ENCODE assay signal across 27 mouse cellular contexts in the genomic region with DNA sequence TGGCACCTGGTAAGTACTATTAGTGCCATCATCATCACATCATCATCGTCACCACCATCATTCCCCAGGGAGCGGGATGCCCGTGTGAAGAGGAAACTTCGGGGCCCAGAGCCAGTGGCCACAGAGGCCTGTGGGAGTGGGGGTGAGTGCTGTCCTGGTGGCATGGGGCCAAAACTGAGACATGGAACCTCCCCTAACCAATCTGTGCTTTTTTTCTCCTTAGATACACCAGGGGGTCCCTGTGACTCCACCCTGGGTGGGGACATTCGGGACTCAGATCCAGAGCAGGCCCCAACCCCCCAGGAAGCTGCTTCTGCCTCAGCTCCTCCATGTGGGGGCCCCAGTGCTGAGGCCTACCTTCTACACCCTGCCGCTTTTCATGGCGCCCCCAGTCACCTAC. TPM values are rescaled to one million over a fixed set of nuclear protein-coding genes. Genes with fewer than 3 reads are reported as not detected.
DNase-seq lines count a peak whose midpoint lies in the region; TF ChIP-seq lines count a peak whose summit lies in the region.
"Had no signal": no experiment of that assay in that cellular context is flagged by ENCODE, and none has a peak within 500 bp of the region (broad histone marks: within the 10 kb centered on the region; RNA-seq: fewer than 3 reads in every experiment).

No protein-coding gene starts in this region.

- H3K4me3 ChIP-seq in myocyte, result no peak overlapping the region
- H3K4me3 ChIP-seq: embryonic facial prominence, embryonic 12.5 days; embryonic facial prominence, embryonic 15.5 days; gastrocnemius, adult 2 months; heart, adult 2 months; heart, embryonic 12.5 days; heart, embryonic 15.5 days; hindbrain, embryonic 12.5 days; hindbrain, embryonic 15.5 days had no signal

- H3K4me2 ChIP-seq in myocyte (ENCODE audit: low read depth), result no peak overlapping the region
- H3K4me2 ChIP-seq: embryonic facial prominence, embryonic 12.5 days; embryonic facial prominence, embryonic 15.5 days; heart, embryonic 12.5 days; heart, embryonic 15.5 days; hindbrain, embryonic 12.5 days; hindbrain, embryonic 15.5 days had no signal

- intact Hi-C loops in heart, postnatal 14 days (cut with DNase I), result no loop called here

- H3K36me3 ChIP-seq in myocyte (ENCODE audit: control insufficient read depth, insufficient read depth), result peaks cover 12% of the 10 kb centered on the region

- TF ChIP-seq POLR2A in myocyte (IDR thresholded peaks at IDR 0.05; ENCODE audit: insufficient read length, low read depth), result no peak

- DNase-seq in cerebellum, adult 9-10 months, result peak; percentile 56
- no peak for DNase-seq in cerebellum, adult 8-10 months
- peak; percentile 23 to 48 for DNase-seq in cerebellum, postnatal 14 days
- DNase-seq in cerebellum, postnatal 25 days, result no peak
- DNase-seq in heart, postnatal 4 days, result peak; percentile 27
- DNase-seq in heart, postnatal 14 days, result no peak
- DNase-seq: adrenal gland, postnatal 10 days; adrenal gland, postnatal 36 days; B cell, adult 2 months; cerebellum, adult 11 months; forebrain, postnatal 0 days; gastrocnemius, postnatal 14 days; heart, adult 2 months; heart, postnatal 10 days; kidney, adult 2 months had no signal

- H3K27me3 ChIP-seq in myocyte (ENCODE audit: control insufficient read depth, insufficient read depth, insufficient read length), result no peaks in the 10 kb centered on the region
- H3K27me3 ChIP-seq: CH12.LX; embryonic facial prominence, embryonic 12.5 days; embryonic facial prominence, embryonic 15.5 days; heart, embryonic 12.5 days; heart, embryonic 15.5 days; hindbrain, embryonic 12.5 days; hindbrain, embryonic 15.5 days; Patski had no signal

- peaks cover 5% of the 10 kb centered on the region for H3K79me2 ChIP-seq in myocyte (ENCODE audit: control insufficient read depth, insufficient read depth)

- H3ac ChIP-seq in myocyte (ENCODE audit: control insufficient read depth, insufficient read length), result no peak overlapping the region

TF ChIP-seq in myocyte, 11 proteins besides CTCF, POLR2A, EP300 and RAD21:
- TF ChIP-seq TCF3 (IDR thresholded peaks at IDR 0.05; ENCODE audit: insufficient read length, low read depth) (no peak), POLR2AphosphoS2 (IDR thresholded peaks at IDR 0.05; ENCODE audit: insufficient read length, low read depth) (peak; percentile 31)
TF ChIP-seq in myocyte: peak in this region for 1.

RNA-seq across cellular contexts. Expression of a gene that starts 3.2 kb away (rescaled TPM):
- under 1 TPM in 1 of 2 experiments, not detected in 1; 0.26 TPM for total RNA-seq in heart, postnatal 4 days (2021)
- under 1 TPM; 0.44 to 0.62 TPM for total RNA-seq in heart, postnatal 14 days (2021)
- polyA plus RNA-seq in myocyte (2012; fragmentation: generic; extraction: Trizol), result 0.23 TPM
- total RNA-seq: common myeloid progenitor, adult 5-6 weeks; hematopoietic stem cell, adult 5-6 weeks had no signal

RNA-seq across cellular contexts. Expression of a gene that starts 7.7 kb away (rescaled TPM):
- total RNA-seq in heart, postnatal 4 days (2021), result 10 to 100 TPM; 31.8 to 34.0 TPM
- total RNA-seq in heart, postnatal 14 days (2021), result 10 to 100 TPM; 62.9 to 77.1 TPM
- polyA plus RNA-seq in myocyte (2012; fragmentation: generic; extraction: Trizol), result 82.2 TPM

RNA-seq across cellular contexts. Expression of a gene that starts 7.8 kb away (rescaled TPM):
- 10 to 100 TPM; 67.6 to 76.6 TPM for total RNA-seq in heart, postnatal 4 days (2021)
- 10 to 100 TPM; 38.8 to 49.6 TPM for total RNA-seq in heart, postnatal 14 days (2021)
- polyA plus RNA-seq in myocyte (2012; fragmentation: generic; extraction: Trizol), result 113 TPM

RNA-seq across cellular contexts. Expression of a gene that starts 13.0 kb away (rescaled TPM):
- 1 to 10 TPM; 7.7 to 9.3 TPM for total RNA-seq in heart, postnatal 4 days (2021)
- total RNA-seq in heart, postnatal 14 days (2021), result 10 to 100 TPM; 12.9 to 13.7 TPM
- polyA plus RNA-seq in myocyte (2012; fragmentation: generic; extraction: Trizol), result 0.94 TPM
- total RNA-seq: common myeloid progenitor, adult 5-6 weeks; hematopoietic stem cell, adult 5-6 weeks had no signal

RNA-seq across cellular contexts. Expression of a gene that starts 18.3 kb away (rescaled TPM):
- 1 to 10 TPM; 3.7 to 4.2 TPM for total RNA-seq in heart, postnatal 4 days (2021)
- total RNA-seq in heart, postnatal 14 days (2021), result 1 to 10 TPM; 3.1 to 3.8 TPM
- 1.1 TPM for polyA plus RNA-seq in myocyte (2012; fragmentation: generic; extraction: Trizol)

Comparison
In these comparisons a context has a peak if more than half of its experiments do, and no peak if none do; other contexts are left out.
1. DNase-seq: peak in cerebellum, adult 9-10 months (single experiment), cerebellum, postnatal 14 days (2 of 2) and heart, postnatal 4 days (single experiment); none in cerebellum, adult 8-10 months (single experiment), cerebellum, postnatal 25 days (0 of 2) and heart, postnatal 14 days (0 of 2).